Mouse (Mus musculus) heart, postnatal 0 days (tissue): ENCODE results near the gene Arhgef28.

Experiments used
- CTCF ChIP-seq: IDR thresholded peaks from 2 replicates; pipeline ENCODE4 v1.5.1; 2016; ENCODE audit warnings: antibody characterized with exemption, control low read depth, low read depth
- EP300 ChIP-seq: IDR thresholded peaks from 2 replicates; pipeline ENCODE4 v1.6.1; 2016; ENCODE audit warnings: antibody characterized with exemption, low read depth

- TF ChIP-seq CTCF (no peak), EP300 (no peak)
Measured at GRCm38 (mm10) chr13:97902821-97903220, 303.4 kb downstream of the Arhgef28 start.
